Mouse (Mus musculus) mature B cell (primary cell): ENCODE data around the gene Platr17.
"Not testable (repeated sequence)": the region's sequence is repeated elsewhere in the genome, so short reads cannot be mapped to it uniquely, and the experiment has no call there.

Experiments used
- in situ Hi-C: fragments of 300-500 bp; cut with MboI; formaldehyde crosslinking; loops from 2 replicates; pipeline ENCODE4 v1.14.3; 2019

The Platr17 gene

GRCm38 (mm10) chr17:33904835-33905234 is at the start of gene Platr17:
Gene Platr17 (plus strand): TSS chr17:33905135.
- in situ Hi-C loops = not testable (repeated sequence)

GRCm38 (mm10) chr17:33857816-33858215 is 47.1 kb upstream of the Platr17 start:
- in situ Hi-C loops = no loop called here

GRCm38 (mm10) chr17:33865330-33866030 is 39.5 kb upstream of the Platr17 start:
- in situ Hi-C loops = no loop called here

GRCm38 (mm10) chr17:33873537-33873936 is 31.4 kb upstream of the Platr17 start, which contains the start of gene Gm7029:
Gene Gm7029 (plus strand): TSS chr17:33873837.
- in situ Hi-C loops = not testable (repeated sequence)

- in situ Hi-C loops = no loop called here
These were observed 30.5 kb upstream of the Platr17 start for GRCm38 (mm10) chr17:33874411-33874810.

GRCm38 (mm10) chr17:33875797-33876196 is 29.1 kb upstream of the Platr17 start:
- in situ Hi-C loops = not testable (repeated sequence)

- in situ Hi-C loops = not testable (repeated sequence)
These were observed 20.6 kb upstream of the Platr17 start for GRCm38 (mm10) chr17:33884320-33884719.

- in situ Hi-C loops = not testable (repeated sequence)
These were observed 17.1 kb upstream of the Platr17 start for GRCm38 (mm10) chr17:33887802-33888201.

GRCm38 (mm10) chr17:33888230-33888629 is 16.7 kb upstream of the Platr17 start:
- in situ Hi-C loops = not testable (repeated sequence)

- in situ Hi-C loops = not testable (repeated sequence)
These were observed 14.9 kb upstream of the Platr17 start for GRCm38 (mm10) chr17:33889941-33890532.

- in situ Hi-C loops = no loop called here
These were observed 14.3 kb upstream of the Platr17 start, which contains the start of gene Kifc1 for GRCm38 (mm10) chr17:33890533-33891059. Gene Kifc1 (minus strand): TSS chr17:33890661.

- in situ Hi-C loops = no loop called here
These were observed 13.6 kb upstream of the Platr17 start for GRCm38 (mm10) chr17:33891357-33891756.

GRCm38 (mm10) chr17:33891892-33892291 is 13.0 kb upstream of the Platr17 start:
- in situ Hi-C loops = not testable (repeated sequence)

- in situ Hi-C loops = no loop called here
These were observed 12.5 kb upstream of the Platr17 start for GRCm38 (mm10) chr17:33892429-33892828.

GRCm38 (mm10) chr17:33893011-33893410 is 11.9 kb upstream of the Platr17 start:
- in situ Hi-C loops = not testable (repeated sequence)

- in situ Hi-C loops = no loop called here
These were observed 7.7 kb upstream of the Platr17 start for GRCm38 (mm10) chr17:33897114-33897794.

- in situ Hi-C loops = not testable (repeated sequence)
These were observed 6.7 kb upstream of the Platr17 start for GRCm38 (mm10) chr17:33898193-33898592.

- in situ Hi-C loops = no loop called here
These were observed 5.3 kb upstream of the Platr17 start for GRCm38 (mm10) chr17:33899642-33900041.

GRCm38 (mm10) chr17:33900281-33900988 is 4.5 kb upstream of the Platr17 start:
- in situ Hi-C loops = no loop called here

- in situ Hi-C loops = no loop called here
These were observed 4.0 kb upstream of the Platr17 start for GRCm38 (mm10) chr17:33900989-33901314.

- in situ Hi-C loops = no loop called here
These were observed 3.3 kb upstream of the Platr17 start for GRCm38 (mm10) chr17:33901653-33902052.

GRCm38 (mm10) chr17:33902079-33902478 is 2.9 kb upstream of the Platr17 start:
- in situ Hi-C loops = no loop called here
